Mouse (Mus musculus) MEL (cell line): ENCODE measurements around the gene Ipo5.

Experiments used
- CHD1 ChIP-seq: IDR thresholded peaks from 2 replicates; pipeline ENCODE4 v1.6.1; 2012; ENCODE audit warnings: low read depth, mild to moderate bottlenecking, inconsistent platforms, low read length, improper control_type of control experiment
- CTCF ChIP-seq, 3 experiments: IDR thresholded peaks in 2 of 3; conservative IDR thresholded peaks in 1 of 3; 2 replicates each; pipeline ENCODE4 v1.5.1; 2011 to 2012; ENCODE audit warnings: low read length in 3 of 3, low read depth in 2 of 3, mild to moderate bottlenecking in 2 of 3, improper control_type of control experiment in 1 of 3, inconsistent platforms in 1 of 3, mixed read lengths in 1 of 3, moderate library complexity in 1 of 3; ENCODE audit not compliant: control insufficient read depth in 1 of 3, insufficient read depth in 1 of 3, poor library complexity in 1 of 3, severe bottlenecking in 1 of 3
- MAX ChIP-seq: IDR thresholded peaks from 2 replicates; pipeline ENCODE4 v1.6.1; 2011; ENCODE audit warnings: low read length, improper control_type of control experiment

- no peak for TF ChIP-seq CHD1
- TF ChIP-seq CTCF (IDR thresholded peaks at IDR 0.05 in 2 of 3, conservative IDR thresholded peaks at IDR 0.05 in 1 of 3; ENCODE audit: control insufficient read depth in 1 of 3, insufficient read depth in 1 of 3, low read depth in 2 of 3, low read length in 3 of 3, poor library complexity in 1 of 3, severe bottlenecking in 1 of 3) = peak; percentile 31 to 53 (median 36); a peak in 5 of 6 replicates
- no peak for TF ChIP-seq MAX
These were observed 60.3 kb downstream of the Ipo5 start for GRCm38 (mm10) chr14:120971313-120971712.
